Mouse (Mus musculus) forebrain, embryonic 16.5 days (tissue): ENCODE measurements around the gene Padi3. TPM values are rescaled to one million over a fixed set of nuclear protein-coding genes. Genes with fewer than 3 reads are reported as not detected.

Source experiments
- ATAC-seq: fragments of 200-750 bp; cut with Nextera tagmentation; 2 replicates; pipeline ENCODE4 v1.8.0; 2017; ENCODE audit warnings: mild to moderate bottlenecking, moderate library complexity
- H3K27ac ChIP-seq: fragments of 300-500 bp; sonication (generic); 2 replicates; pipeline ENCODE4 v1.5.1; 2014; ENCODE audit warnings: low read length, control low read depth
- H3K27me3 ChIP-seq: fragments of 300-500 bp; sonication (generic); replicated peaks from 2 replicates; pipeline ENCODE4 v1.6.1; 2014; ENCODE audit warnings: low read length; ENCODE audit not compliant: control insufficient read depth, insufficient read depth
- H3K36me3 ChIP-seq: fragments of 300-500 bp; sonication (generic); 2 replicates; pipeline ENCODE4 v1.6.1; 2014; ENCODE audit not compliant: control insufficient read depth, insufficient read depth
- H3K4me1 ChIP-seq: fragments of 300-500 bp; sonication (generic); replicated peaks from 2 replicates; pipeline ENCODE4 v1.6.1; 2014; ENCODE audit warnings: low read length; ENCODE audit not compliant: control insufficient read depth, insufficient read depth
- H3K4me2 ChIP-seq: fragments of 300-500 bp; sonication (generic); 2 replicates; pipeline ENCODE4 v1.6.1; 2014; ENCODE audit warnings: mild to moderate bottlenecking, low read length, control low read depth
- H3K4me3 ChIP-seq: fragments of 300-500 bp; sonication (generic); replicated peaks from 2 replicates; pipeline ENCODE4 v1.5.1; 2014; ENCODE audit warnings: mild to moderate bottlenecking, low read length, control low read depth
- H3K9ac ChIP-seq: fragments of 300-500 bp; sonication (generic); replicated peaks from 2 replicates; pipeline ENCODE4 v1.6.1; 2014; ENCODE audit warnings: low read depth, low read length, control low read depth
- H3K9me3 ChIP-seq: fragments of 300-500 bp; sonication (generic); 2 replicates; pipeline ENCODE4 v1.6.1; 2016; ENCODE audit warnings: low read length; ENCODE audit not compliant: control insufficient read depth
- WGBS: fragments of 180-500 bp; shearing (Covaris S2); extraction: QIAGEN DNeasy Blood & Tissue Kit; methylation state at CpG from one replicate; pipeline ENCODE4 v1.1.7; 2014; 5-methylcytosine and 5-hydroxymethylcytosine counted together
- polyA plus RNA-seq: library from polyadenylated mRNA; unstranded; fragments of >200 nt; fragmentation: Nextera tagmentation; extraction: Ambion mirVana; gene quantifications from 2 replicates; pipeline ENCODE4 v1.2.1, GENCODE M21; 2015

The Padi3 gene
- polyA plus RNA-seq, 1 experiment from 2014 or later, result not detected

DNA sequence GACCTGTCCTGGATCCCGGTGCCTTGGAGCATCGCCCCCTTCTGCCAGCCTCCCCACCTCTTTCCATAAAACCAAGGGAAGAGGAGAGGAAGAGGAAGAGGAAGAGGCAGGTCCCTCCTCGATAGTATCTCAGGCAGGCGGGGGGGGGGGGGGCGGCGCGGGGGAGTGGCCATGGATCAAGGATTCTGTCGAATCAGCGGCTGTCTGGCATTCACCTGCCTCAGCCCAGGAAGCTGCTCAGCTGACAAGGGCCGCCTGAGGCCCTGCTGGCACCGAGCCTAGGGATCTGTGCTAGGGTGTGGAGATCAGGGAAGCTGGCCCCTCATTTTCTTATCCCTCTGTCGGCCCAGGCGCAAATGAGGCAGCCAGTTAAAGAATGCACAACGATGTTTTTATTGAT is 2.2 kb upstream of the Padi3 start:
- no peak overlapping the region for H3K9ac ChIP-seq
- no peaks in the 10 kb centered on the region for H3K36me3 ChIP-seq
- no peaks in the 10 kb centered on the region for H3K9me3 ChIP-seq
- ATAC-seq, result no peak
- H3K27me3 ChIP-seq, result 0 out of 2 replicates have a peak, but pooled peaks cover 3% of the 10 kb centered on the region
- WGBS, result 26% methylated on average over 10 of the region's 14 CpGs
- no peak overlapping the region for H3K4me3 ChIP-seq
- H3K4me2 ChIP-seq, result no peak overlapping the region
- peaks cover 6% of the 10 kb centered on the region; the same call in 1 of the 2 replicates for H3K4me1 ChIP-seq
- H3K27ac ChIP-seq, result no peak overlapping the region

DNA sequence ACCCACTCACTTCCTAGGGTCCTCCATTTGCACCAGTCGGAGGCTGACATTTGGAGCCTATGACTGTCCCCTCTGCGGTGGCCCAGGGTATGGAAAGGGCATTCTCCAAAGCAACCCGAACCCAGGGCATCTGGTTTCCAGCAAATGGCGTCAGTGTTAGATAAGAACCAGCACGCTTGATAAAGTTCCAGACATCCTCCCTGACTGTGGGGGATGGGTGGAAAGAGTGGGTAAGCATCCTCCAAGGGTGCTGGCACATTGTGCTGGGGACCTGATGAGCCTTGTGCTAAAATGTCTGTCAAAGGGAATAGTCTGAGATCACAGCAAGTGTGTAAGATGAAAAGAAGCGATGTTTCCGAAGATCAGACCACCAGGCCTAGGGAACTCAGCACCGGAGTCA is 1.7 kb upstream of the Padi3 start:
- 0 out of 2 replicates have a peak, but pooled peaks cover 3% of the 10 kb centered on the region for H3K27me3 ChIP-seq
- H3K4me1 ChIP-seq, result peaks cover 6% of the 10 kb centered on the region; the same call in 1 of the 2 replicates
- no peak for ATAC-seq
- H3K4me3 ChIP-seq, result no peak overlapping the region
- no peak overlapping the region for H3K27ac ChIP-seq
- no peaks in the 10 kb centered on the region for H3K36me3 ChIP-seq
- no peak overlapping the region for H3K4me2 ChIP-seq
- H3K9ac ChIP-seq, result no peak overlapping the region
- H3K9me3 ChIP-seq, result no peaks in the 10 kb centered on the region
- WGBS, result 82% methylated on average over 8 of the region's 8 CpGs

DNA sequence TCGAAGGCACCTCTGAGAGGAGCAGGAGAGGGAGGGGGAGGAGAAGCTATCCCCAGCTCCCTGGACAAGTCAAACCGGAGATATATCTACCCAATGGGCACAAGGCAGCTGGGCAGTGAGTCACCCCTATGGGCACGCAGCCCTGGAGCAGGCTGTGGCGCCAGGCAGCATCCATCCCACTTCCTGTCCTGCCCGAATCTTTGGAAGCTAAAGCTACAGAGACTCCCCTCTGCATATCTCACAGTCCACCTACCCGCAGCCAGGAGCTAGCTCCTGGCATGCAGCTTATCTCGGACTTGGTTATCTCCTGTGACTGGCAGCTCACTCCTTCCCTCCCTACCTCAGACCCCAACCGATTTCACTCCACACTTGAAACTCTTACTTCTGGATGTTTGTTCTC is 1.3 kb downstream of the Padi3 start:
- 0 out of 2 replicates have a peak, but pooled peaks cover 3% of the 10 kb centered on the region for H3K27me3 ChIP-seq
- no peak overlapping the region for H3K27ac ChIP-seq
- no peak overlapping the region for H3K4me3 ChIP-seq
- 86% methylated on average over 8 of the region's 8 CpGs for WGBS
- ATAC-seq, result no peak
- H3K4me2 ChIP-seq, result no peak overlapping the region
- H3K9me3 ChIP-seq, result no peaks in the 10 kb centered on the region
- no peaks in the 10 kb centered on the region for H3K36me3 ChIP-seq
- peaks cover 2% of the 10 kb centered on the region; the same call in 1 of the 2 replicates for H3K4me1 ChIP-seq
- H3K9ac ChIP-seq, result no peak overlapping the region

GRCm38 (mm10) chr4:140804601-140805000 is 5.8 kb downstream of the Padi3 start:
- Histone ChIP-seq H3K9ac (no peak overlapping the region), H3K9me3 (no peaks in the 10 kb centered on the region), H3K36me3 (no peaks in the 10 kb centered on the region), H3K4me3 (no peak overlapping the region), H3K4me2 (no peak overlapping the region), H3K27me3 (no peaks in the 10 kb centered on the region), H3K4me1 (no peaks in the 10 kb centered on the region), H3K27ac (no peak overlapping the region)
- 89% methylated on average over 9 of the region's 9 CpGs for WGBS
- no peak for ATAC-seq

DNA sequence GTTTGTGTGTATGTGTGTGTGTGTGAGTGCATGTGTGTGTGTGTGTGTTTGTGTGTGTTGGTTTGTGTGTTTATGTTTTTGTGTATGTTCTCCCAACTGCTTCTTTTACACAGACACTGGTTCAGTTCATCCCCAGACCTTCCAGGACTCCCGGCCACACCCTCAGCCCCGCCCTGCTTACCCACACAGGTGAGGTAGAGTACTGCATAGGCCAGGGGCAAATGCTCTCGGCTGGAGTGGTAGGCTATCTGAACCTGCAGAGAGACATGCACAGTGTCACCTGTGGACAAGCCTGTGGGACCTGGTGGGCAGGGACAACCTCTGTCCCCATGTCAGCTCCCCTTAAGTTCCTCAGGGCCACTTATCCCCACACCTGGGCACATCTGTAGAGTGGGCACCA is 9.1 kb downstream of the Padi3 start:
- H3K4me2 ChIP-seq, result no peak overlapping the region
- 77% methylated on average over 3 of the region's 3 CpGs for WGBS

DNA sequence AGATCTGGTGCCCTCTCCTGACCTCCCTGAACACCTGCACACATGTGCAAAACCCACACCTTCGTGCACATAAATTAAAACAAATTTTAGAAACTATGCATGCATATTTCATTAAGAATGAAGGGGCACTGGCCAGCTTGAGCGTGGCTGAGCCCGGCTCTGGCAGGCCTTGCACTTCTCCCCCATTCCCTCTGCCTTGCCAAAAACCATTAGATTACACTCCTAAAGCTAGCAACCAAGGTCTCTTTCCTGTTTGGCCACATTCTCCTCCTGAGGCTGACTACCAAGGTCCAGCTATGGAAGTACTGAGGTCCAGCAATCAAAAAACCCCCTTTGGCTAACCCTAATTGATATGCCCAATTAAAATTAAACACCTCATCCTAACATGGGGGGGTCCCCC is 13.7 kb downstream of the Padi3 start:
- ATAC-seq, result no peak
- H3K9me3 ChIP-seq, result no peaks in the 10 kb centered on the region
- H3K27ac ChIP-seq, result no peak overlapping the region
- H3K9ac ChIP-seq, result no peak overlapping the region
- 88% methylated on average over 3 of the region's 3 CpGs for WGBS
- no peaks in the 10 kb centered on the region for H3K27me3 ChIP-seq
- no peak overlapping the region for H3K4me2 ChIP-seq
- no peaks in the 10 kb centered on the region for H3K36me3 ChIP-seq
- H3K4me1 ChIP-seq, result no peaks in the 10 kb centered on the region
- H3K4me3 ChIP-seq, result no peak overlapping the region

More for the DNA sequence above, 9.1 kb downstream of the Padi3 start:
- H3K4me3 ChIP-seq, result no peak overlapping the region
- no peaks in the 10 kb centered on the region for H3K4me1 ChIP-seq
- no peak for ATAC-seq
- no peak overlapping the region for H3K9ac ChIP-seq
- H3K9me3 ChIP-seq, result no peaks in the 10 kb centered on the region
- H3K27me3 ChIP-seq, result no peaks in the 10 kb centered on the region
- no peak overlapping the region for H3K27ac ChIP-seq
- H3K36me3 ChIP-seq, result no peaks in the 10 kb centered on the region

DNA sequence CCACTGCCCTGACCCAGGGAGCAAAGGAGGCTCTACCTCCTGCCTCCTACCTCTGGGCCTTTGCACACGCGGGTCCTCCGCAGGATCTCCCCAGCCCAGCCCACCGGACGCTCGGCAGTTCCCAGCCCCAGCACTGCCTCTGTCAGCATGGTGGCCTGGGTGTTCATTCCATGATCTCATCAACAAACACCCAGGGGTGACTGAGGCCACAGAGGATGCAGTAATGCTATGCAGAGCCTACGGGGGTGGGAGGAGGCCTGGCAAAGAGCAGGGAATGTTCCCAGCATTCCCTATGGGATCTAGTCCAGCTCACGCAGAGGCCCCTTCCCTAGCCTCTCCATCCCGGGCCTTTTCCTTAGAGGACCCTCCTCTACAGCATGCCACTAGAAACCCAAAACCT is 15.8 kb downstream of the Padi3 start:
- Histone ChIP-seq H3K27ac (no peak overlapping the region), H3K4me3 (no peak overlapping the region), H3K4me1 (no peaks in the 10 kb centered on the region), H3K9me3 (no peaks in the 10 kb centered on the region), H3K4me2 (no peak overlapping the region), H3K36me3 (no peaks in the 10 kb centered on the region), H3K9ac (no peak overlapping the region), H3K27me3 (no peaks in the 10 kb centered on the region)
- ATAC-seq, result no peak
- 83% methylated on average over 9 of the region's 9 CpGs for WGBS

- Histone ChIP-seq H3K4me2 (no peak overlapping the region), H3K9me3 (no peaks in the 10 kb centered on the region), H3K27me3 (no peaks in the 10 kb centered on the region), H3K9ac (no peak overlapping the region), H3K4me3 (no peak overlapping the region), H3K4me1 (no peaks in the 10 kb centered on the region), H3K36me3 (no peaks in the 10 kb centered on the region), H3K27ac (no peak overlapping the region)
- no peak for ATAC-seq
- WGBS, result 46% methylated on average over 9 of the region's 9 CpGs
Measured at GRCm38 (mm10) chr4:140793795-140794194, 16.7 kb downstream of the Padi3 start.

DNA sequence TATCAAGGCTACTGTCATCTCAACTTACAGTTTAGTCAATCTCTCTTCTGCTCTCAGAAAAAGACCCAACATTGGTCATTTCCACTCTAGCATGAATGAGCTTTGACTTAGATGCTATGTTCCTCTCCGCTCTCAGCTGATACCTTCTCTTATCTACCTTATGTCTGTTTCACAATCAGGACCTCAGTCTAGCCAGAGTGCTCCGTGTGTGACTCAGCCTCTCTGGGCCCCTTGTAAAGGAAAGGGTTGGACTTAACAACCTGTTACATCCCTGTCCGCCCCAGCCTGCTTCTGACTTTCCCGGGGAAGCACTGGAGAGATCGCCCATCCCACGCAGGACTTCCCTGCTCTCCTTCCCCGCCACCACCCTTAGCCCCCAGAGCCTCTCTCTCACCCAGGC is 17.9 kb downstream of the Padi3 start:
- ATAC-seq, result no peak
- Histone ChIP-seq H3K27ac (no peak overlapping the region), H3K4me2 (no peak overlapping the region), H3K36me3 (no peaks in the 10 kb centered on the region), H3K9me3 (no peaks in the 10 kb centered on the region), H3K27me3 (no peaks in the 10 kb centered on the region), H3K4me1 (no peaks in the 10 kb centered on the region), H3K4me3 (no peak overlapping the region), H3K9ac (no peak overlapping the region)
- WGBS, result 92% methylated on average over 7 of the region's 7 CpGs

GRCm38 (mm10) chr4:140791071-140791470 is 19.4 kb downstream of the Padi3 start:
- H3K27ac ChIP-seq, result no peak overlapping the region
- no peaks in the 10 kb centered on the region for H3K4me1 ChIP-seq
- H3K27me3 ChIP-seq, result no peaks in the 10 kb centered on the region
- no peak overlapping the region for H3K4me2 ChIP-seq
- H3K9ac ChIP-seq, result no peak overlapping the region
- no peak overlapping the region for H3K4me3 ChIP-seq
- no peaks in the 10 kb centered on the region for H3K9me3 ChIP-seq
- WGBS, result 80% methylated on average over 16 of the region's 16 CpGs
- H3K36me3 ChIP-seq, result no peaks in the 10 kb centered on the region
- ATAC-seq, result no peak
